Mouse (Mus musculus): Measurements from ENCODE around the gene Dbx1.

Dbx1 gene

DNA sequence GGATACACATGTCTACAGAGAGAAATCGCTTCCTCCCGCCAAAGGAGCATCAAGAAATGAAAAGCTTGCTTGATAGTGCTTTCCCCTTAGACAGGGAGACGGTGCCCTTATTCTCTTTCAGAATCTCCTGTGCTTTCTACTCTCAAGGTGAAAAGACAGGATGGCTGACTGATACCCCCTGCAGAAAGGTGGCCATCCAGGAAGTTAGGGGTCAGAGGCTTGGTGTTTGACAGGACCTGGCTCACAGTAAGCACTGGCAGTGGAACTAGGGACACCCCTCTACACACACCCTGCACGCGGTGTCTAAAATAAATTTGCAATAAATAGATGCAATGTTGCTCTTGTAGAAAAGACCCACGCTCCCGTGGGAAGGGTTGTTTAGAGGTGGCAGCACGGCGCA lies 4.8 kb downstream of the Dbx1 start:
- DNase-seq, result no peak

GRCm38 (mm10) chr7:49620160-49620559 lies 16.5 kb downstream of the Dbx1 start:
- DNase-seq, result no peak

GRCm38 (mm10) chr7:49617087-49617486 lies 19.6 kb downstream of the Dbx1 start:
- no peak for DNase-seq

DNA sequence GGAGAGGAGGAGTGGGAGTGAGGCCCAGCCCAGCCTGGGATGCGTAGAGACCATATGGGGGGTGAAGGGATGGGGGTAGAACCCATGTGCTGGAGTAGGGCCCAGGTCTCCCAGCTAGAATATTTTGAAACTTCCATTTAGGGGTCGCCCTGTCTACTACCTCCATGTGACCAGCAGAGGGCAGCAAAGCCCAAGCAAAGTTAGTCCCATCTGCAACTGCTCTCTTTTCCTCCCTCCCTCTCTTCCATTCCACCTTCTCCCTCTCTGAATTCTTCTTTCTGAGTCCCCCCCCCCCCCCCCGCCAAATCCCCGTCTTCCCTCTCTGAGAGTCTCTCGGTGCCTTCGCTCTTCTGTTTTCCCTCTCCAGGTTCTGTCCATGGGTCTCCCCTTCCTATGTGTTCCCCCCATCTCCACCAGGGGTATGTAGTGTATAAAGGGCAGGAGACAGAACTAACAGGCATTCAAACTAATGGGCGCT lies 20.4 kb downstream of the Dbx1 start:
- peak; percentile 77 for DNase-seq

- DNase-seq, result peak; percentile 82
Observed at GRCm38 (mm10) chr7:49604965-49605795, 31.5 kb downstream of the Dbx1 start.

- no peak for DNase-seq
Observed at GRCm38 (mm10) chr7:49604244-49604643, 32.4 kb downstream of the Dbx1 start.

DNA sequence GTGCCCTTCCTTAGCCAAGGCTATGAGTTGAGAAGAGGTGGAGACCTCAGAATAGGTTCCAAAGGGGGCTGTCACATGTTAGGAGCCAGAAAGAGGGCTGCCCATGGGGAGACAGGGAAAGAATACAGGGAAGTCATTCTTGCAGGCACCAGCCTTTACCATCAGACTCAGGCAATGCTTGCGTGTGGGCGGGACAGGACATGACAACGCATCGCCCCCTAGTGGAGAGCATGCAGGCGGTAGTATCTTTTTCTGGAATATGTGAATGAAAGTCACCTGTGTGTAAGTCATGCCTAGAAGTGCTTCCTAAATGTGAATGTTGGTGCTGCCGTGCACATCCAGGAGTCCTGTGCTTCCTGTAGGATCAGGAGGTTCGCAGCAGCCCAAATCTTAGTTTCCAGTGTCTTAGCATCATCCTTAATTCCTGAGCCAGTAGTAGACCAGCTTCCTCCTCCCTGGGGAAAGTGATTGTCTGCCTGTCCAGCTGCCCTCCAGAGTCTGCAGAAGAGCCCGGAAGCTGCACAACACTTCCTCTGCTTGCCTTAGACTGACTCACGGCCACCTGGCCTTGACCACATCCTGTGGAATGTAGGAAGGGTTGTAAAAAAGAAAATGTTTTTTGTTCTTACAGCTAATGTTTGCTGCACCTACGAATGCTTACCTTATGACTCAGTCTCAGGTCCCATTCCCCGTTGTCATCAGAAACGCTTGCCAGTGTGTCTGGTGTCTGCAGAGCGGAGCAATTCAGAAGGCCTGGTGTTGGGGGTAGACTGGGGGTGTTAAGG lies 35.3 kb downstream of the Dbx1 start:
- DNase-seq, result peak; percentile 81

GRCm38 (mm10) chr7:49599950-49600349 lies 36.7 kb downstream of the Dbx1 start:
- no peak for DNase-seq

GRCm38 (mm10) chr7:49598225-49598624 lies 38.4 kb downstream of the Dbx1 start:
- DNase-seq, result no peak

DNA sequence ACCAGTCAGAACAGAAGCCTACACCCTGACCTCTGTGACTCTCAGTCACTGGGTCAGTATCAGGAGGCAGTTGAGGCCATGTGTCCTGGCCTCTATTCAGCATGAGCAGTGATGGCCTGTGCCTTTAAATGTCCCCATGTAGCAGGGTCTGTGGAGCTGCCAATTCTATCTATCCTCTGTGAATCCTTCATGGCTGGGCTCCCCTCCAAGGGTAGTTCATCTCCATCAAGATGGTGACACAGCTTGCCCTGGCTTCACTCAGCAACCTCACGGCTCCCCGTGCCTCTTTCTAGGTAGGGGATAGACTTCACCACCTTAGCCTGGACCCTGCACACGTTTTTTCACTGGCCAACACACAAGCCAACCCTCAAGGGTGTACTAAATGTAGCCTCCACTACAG lies 38.9 kb downstream of the Dbx1 start:
- DNase-seq, result no peak

DNA sequence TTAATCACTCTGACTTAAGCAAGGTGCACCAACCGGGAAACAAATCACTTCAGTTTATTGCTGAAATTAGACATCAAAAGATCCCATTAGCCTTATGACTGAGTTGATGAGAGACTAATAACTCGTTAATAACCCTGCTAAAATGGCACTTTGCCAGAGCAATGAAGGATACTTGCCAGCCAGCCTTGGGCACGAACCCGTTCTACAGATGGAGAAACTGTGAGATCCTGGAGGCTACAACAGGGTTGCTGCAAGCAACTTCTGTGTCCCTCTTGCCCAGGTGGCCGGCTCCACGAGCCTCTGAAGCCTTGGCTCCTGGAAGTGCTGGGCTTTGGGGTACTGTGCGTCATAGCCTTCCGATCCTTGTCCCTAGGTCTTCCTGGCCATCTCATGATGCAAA lies 47.0 kb downstream of the Dbx1 start:
- no peak for DNase-seq

- DNase-seq, result no peak
Observed at GRCm38 (mm10) chr7:49586530-49587120, 50.0 kb downstream of the Dbx1 start.

- no peak for DNase-seq
Observed at GRCm38 (mm10) chr7:49583176-49583575, 53.5 kb downstream of the Dbx1 start.

GRCm38 (mm10) chr7:49582551-49582950 lies 54.1 kb downstream of the Dbx1 start:
- peak; percentile 46 for DNase-seq

DNA sequence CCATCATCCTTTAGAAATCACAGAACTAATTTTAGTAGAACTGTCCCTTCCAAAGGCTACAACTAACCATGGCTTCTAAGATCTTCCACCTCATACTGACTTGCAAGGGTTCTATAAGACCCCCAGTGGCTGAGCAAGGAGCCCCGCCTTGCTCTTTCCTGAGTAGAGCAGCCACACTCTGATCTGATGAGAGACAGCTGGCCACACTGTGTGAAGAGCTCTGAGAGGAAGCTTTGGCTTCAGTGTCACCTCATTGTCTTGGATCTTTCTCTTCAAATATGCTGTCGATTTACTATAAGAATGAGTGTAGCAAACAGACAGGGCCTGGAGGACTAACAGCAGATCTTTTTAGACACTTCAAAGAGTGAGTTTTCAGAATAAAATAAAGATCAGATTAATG lies 54.7 kb downstream of the Dbx1 start:
- DNase-seq, result no peak

Measured in lung, postnatal 36 days (tissue).